Mouse (Mus musculus) right cerebral cortex, postnatal 25 days (tissue): ENCODE measurements around the gene Gm28043.
"Not testable (repeated sequence)": the region's sequence is repeated elsewhere in the genome, so short reads cannot be mapped to it uniquely, and the experiment has no call there.

Source experiments
- DNase-seq: peaks from one replicate; pipeline ENCODE4 v3.0.0; 2022

The Gm28043 gene

GRCm38 (mm10) chr17:29614115-29615023 lies at the start of gene Gm28043, which contains the start of gene Rnf8:
Gene Gm28043 (plus strand): TSS chr17:29614876.
Gene Rnf8 (plus strand): TSS chr17:29614790.
- DNase-seq, result peak; percentile 93

GRCm38 (mm10) chr17:29565521-29565920 lies 49.2 kb upstream of the Gm28043 start:
- DNase-seq, result no peak

- no peak for DNase-seq
Measured at GRCm38 (mm10) chr17:29568435-29568834, 46.2 kb upstream of the Gm28043 start.

GRCm38 (mm10) chr17:29569831-29570230 lies 44.8 kb upstream of the Gm28043 start:
- no peak for DNase-seq

GRCm38 (mm10) chr17:29579579-29580126 lies 35.0 kb upstream of the Gm28043 start:
- no peak for DNase-seq

- no peak for DNase-seq
Measured at GRCm38 (mm10) chr17:29583569-29583968, 31.1 kb upstream of the Gm28043 start.

GRCm38 (mm10) chr17:29584306-29584705 lies 30.4 kb upstream of the Gm28043 start:
- DNase-seq, result no peak

GRCm38 (mm10) chr17:29584737-29585136 lies 29.9 kb upstream of the Gm28043 start:
- no peak for DNase-seq

GRCm38 (mm10) chr17:29585446-29585845 lies 29.2 kb upstream of the Gm28043 start:
- no peak for DNase-seq

- no peak for DNase-seq
Measured at GRCm38 (mm10) chr17:29586921-29587320, 27.8 kb upstream of the Gm28043 start.

- no peak for DNase-seq
Measured at GRCm38 (mm10) chr17:29589221-29589898, 25.3 kb upstream of the Gm28043 start.

- no peak for DNase-seq
Measured at GRCm38 (mm10) chr17:29595891-29596770, 18.5 kb upstream of the Gm28043 start.

GRCm38 (mm10) chr17:29596771-29597132 lies 17.9 kb upstream of the Gm28043 start:
- no peak for DNase-seq

- DNase-seq, result no peak
Measured at GRCm38 (mm10) chr17:29599051-29599450, 15.6 kb upstream of the Gm28043 start.

- DNase-seq, result no peak
Measured at GRCm38 (mm10) chr17:29599537-29599936, 15.1 kb upstream of the Gm28043 start.

GRCm38 (mm10) chr17:29601391-29601790 lies 13.3 kb upstream of the Gm28043 start:
- no peak for DNase-seq

GRCm38 (mm10) chr17:29603283-29603682 lies 11.4 kb upstream of the Gm28043 start:
- peak; percentile 76 for DNase-seq

GRCm38 (mm10) chr17:29613453-29613852 lies 1.2 kb upstream of the Gm28043 start:
- DNase-seq, result not testable (repeated sequence)

- no peak for DNase-seq
Measured at GRCm38 (mm10) chr17:29615024-29615551, 412 bp downstream of the Gm28043 start.

- DNase-seq, result no peak
Measured at GRCm38 (mm10) chr17:29615616-29616015, 940 bp downstream of the Gm28043 start.

- DNase-seq, result no peak
Measured at GRCm38 (mm10) chr17:29619231-29619630, 4.6 kb downstream of the Gm28043 start.

- DNase-seq, result no peak
Measured at GRCm38 (mm10) chr17:29623488-29623887, 8.8 kb downstream of the Gm28043 start.
